Mouse (Mus musculus) midbrain, postnatal 0 days (tissue): Measurements from ENCODE around the gene Qpctl. TPM values are rescaled to one million over a fixed set of nuclear protein-coding genes. Genes with fewer than 3 reads are reported as not detected.

Experiments
- ATAC-seq: fragments of 200-750 bp; cut with Nextera tagmentation; 2 replicates; pipeline ENCODE4 v1.8.0; 2017; ENCODE audit warnings: moderate number of reproducible peaks, mild to moderate bottlenecking, moderate TSS enrichment, moderate library complexity; ENCODE audit not compliant: low FRiP score
- DNase-seq: peaks from one replicate; pipeline ENCODE4 v3.0.0-alpha.2; 2015; ENCODE audit warnings: low spot score
- H3K27ac ChIP-seq: fragments of 300-500 bp; sonication (generic); 2 replicates; pipeline ENCODE4 v1.5.1; 2014; ENCODE audit warnings: low read depth, mild to moderate bottlenecking, low read length, mixed read lengths
- H3K27me3 ChIP-seq: fragments of 300-500 bp; sonication (generic); 2 replicates; pipeline ENCODE4 v1.6.1; 2014; ENCODE audit warnings: low read length, control low read depth, mixed read lengths; ENCODE audit not compliant: insufficient read depth
- H3K36me3 ChIP-seq: fragments of 300-500 bp; sonication (generic); 2 replicates; pipeline ENCODE4 v1.6.1; 2014; ENCODE audit warnings: low read length, control low read depth, mixed read lengths; ENCODE audit not compliant: insufficient read depth
- H3K4me1 ChIP-seq: fragments of 300-500 bp; sonication (generic); 2 replicates; pipeline ENCODE4 v1.6.1; 2014; ENCODE audit warnings: mild to moderate bottlenecking, control low read depth, antibody characterized with exemption, low read length, mixed read lengths; ENCODE audit not compliant: insufficient read depth
- H3K4me2 ChIP-seq: fragments of 300-500 bp; sonication (generic); 2 replicates; pipeline ENCODE4 v1.6.1; 2014; ENCODE audit warnings: low read depth, mild to moderate bottlenecking, low read length, mixed read lengths; ENCODE audit not compliant: poor library complexity, severe bottlenecking
- H3K4me3 ChIP-seq: fragments of 300-500 bp; sonication (generic); 2 replicates; pipeline ENCODE4 v1.5.1; 2014; ENCODE audit warnings: low read depth, mild to moderate bottlenecking, low read length, moderate library complexity
- H3K9ac ChIP-seq: fragments of 300-500 bp; sonication (generic); replicated peaks from 2 replicates; pipeline ENCODE4 v1.6.1; 2014; ENCODE audit warnings: mild to moderate bottlenecking, low read length, moderate library complexity, mixed read lengths; ENCODE audit not compliant: poor library complexity, severe bottlenecking
- H3K9me3 ChIP-seq: fragments of 300-500 bp; sonication (generic); 2 replicates; pipeline ENCODE4 v1.6.1; 2016; ENCODE audit warnings: low read length, control low read depth
- CTCF ChIP-seq: IDR thresholded peaks from 2 replicates; pipeline ENCODE4 v1.5.1; 2016; ENCODE audit warnings: antibody characterized with exemption, mild to moderate bottlenecking
- WGBS: fragments of 180-500 bp; shearing (Covaris S2); extraction: QIAGEN DNeasy Blood & Tissue Kit; methylation state at CpG from one replicate; pipeline ENCODE4 v1.1.7; 2014; 5-methylcytosine and 5-hydroxymethylcytosine counted together
- polyA plus RNA-seq: library from polyadenylated mRNA; unstranded; fragments of >200 nt; fragmentation: Nextera tagmentation; extraction: Ambion mirVana; gene quantifications from 2 replicates; pipeline ENCODE4 v1.2.1, GENCODE M21; 2015
- total RNA-seq: library from RNA; depleted of rRNA; stranded (reverse); fragments of >200 nt; gene quantifications from 2 replicates; pipeline ENCODE4 v1.2.3, GENCODE M21; 2014

The Qpctl gene
- total and polyA plus RNA-seq, 2 experiments from 2014 or later: 17.3 to 30.2 TPM

- no peak for TF ChIP-seq CTCF
- no peaks in the 10 kb centered on the region for H3K4me1 ChIP-seq
- no peak overlapping the region for H3K4me3 ChIP-seq
- no peak overlapping the region for H3K9ac ChIP-seq
- H3K4me2 ChIP-seq: no peak overlapping the region
- no peak overlapping the region for H3K27ac ChIP-seq
- 95% methylated on average over 4 of the region's 4 CpGs for WGBS
- DNase-seq (no peak), ATAC-seq (no peak)
- H3K9me3 ChIP-seq: no peaks in the 10 kb centered on the region
- H3K36me3 ChIP-seq: no peaks in the 10 kb centered on the region
- H3K27me3 ChIP-seq: no peaks in the 10 kb centered on the region
Observed at GRCm38 (mm10) chr7:19121686-19122085, 27.4 kb downstream of the Qpctl start.

- no peak for TF ChIP-seq CTCF
- Histone ChIP-seq H3K4me1 (no peaks in the 10 kb centered on the region), H3K9me3 (no peaks in the 10 kb centered on the region), H3K27ac (peak within 1 kb of the TSS; percentile 65), H3K9ac (peak within 1 kb of the TSS; percentile 75), H3K4me2 (peak within 1 kb of the TSS; percentile 89), H3K36me3 (no peaks in the 10 kb centered on the region), H3K27me3 (no peaks in the 10 kb centered on the region), H3K4me3 (peak within 1 kb of the TSS; percentile 67)
- peak; percentile 92 for ATAC-seq
- 2% methylated on average over 34 of the region's 34 CpGs for WGBS
- peak; percentile 99 for DNase-seq
Observed at GRCm38 (mm10) chr7:19119631-19120429, 29.3 kb downstream of the Qpctl start, which contains the start of gene Fbxo46. Gene Fbxo46, plus strand, starts transcription at chr7:19119859.

DNA sequence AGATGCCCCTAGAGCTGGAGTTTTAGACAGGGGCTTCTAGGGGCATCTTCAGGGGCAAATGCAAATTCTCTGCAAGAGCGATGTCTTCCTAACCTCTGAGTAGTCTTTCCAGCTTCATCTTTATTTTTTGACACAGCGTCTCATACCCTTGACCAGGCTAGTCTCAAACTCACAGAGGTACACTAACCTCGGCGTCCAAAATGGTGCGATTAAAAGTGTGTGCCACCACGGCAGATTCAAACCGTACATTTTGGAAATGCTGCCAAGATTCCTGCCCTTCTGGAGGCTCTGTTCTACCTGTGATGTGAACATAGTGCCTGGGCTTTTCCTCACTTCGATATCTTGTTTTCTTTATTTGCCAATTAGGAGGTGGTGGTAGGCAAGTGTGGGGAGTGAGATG is 30.0 kb downstream of the Qpctl start:
- Histone ChIP-seq H3K36me3 (no peaks in the 10 kb centered on the region), H3K4me2 (no peak overlapping the region), H3K4me1 (no peaks in the 10 kb centered on the region), H3K9ac (no peak overlapping the region), H3K4me3 (no peak overlapping the region), H3K27me3 (no peaks in the 10 kb centered on the region), H3K9me3 (no peaks in the 10 kb centered on the region), H3K27ac (peak overlapping the region; percentile 44)
- DNase-seq (no peak), ATAC-seq (peak; percentile 17; the same call in 1 of the 2 replicates)
- no peak for TF ChIP-seq CTCF
- 91% methylated on average over 8 of the region's 8 CpGs for WGBS

GRCm38 (mm10) chr7:19118028-19118771 is 30.9 kb downstream of the Qpctl start, which contains the start of gene Gm4969:
Gene Gm4969, minus strand, starts transcription at chr7:19118368.
- ATAC-seq: peak; percentile 82
- Histone ChIP-seq H3K9ac (peak within 1 kb of the TSS; percentile 39), H3K4me1 (no peaks in the 10 kb centered on the region), H3K9me3 (no peaks in the 10 kb centered on the region), H3K4me2 (peak within 1 kb of the TSS; percentile 57), H3K4me3 (peak within 1 kb of the TSS; percentile 35), H3K27me3 (no peaks in the 10 kb centered on the region), H3K27ac (peak within 1 kb of the TSS; percentile 44), H3K36me3 (no peaks in the 10 kb centered on the region)
- 15% methylated on average over 59 of the region's 64 CpGs for WGBS
- TF ChIP-seq CTCF: peak; percentile 61
- DNase-seq: peak; percentile 91

GRCm38 (mm10) chr7:19109565-19109964 is 39.5 kb downstream of the Qpctl start:
- Histone ChIP-seq H3K4me2 (no peak overlapping the region), H3K27ac (no peak overlapping the region), H3K4me1 (no peaks in the 10 kb centered on the region), H3K9me3 (no peaks in the 10 kb centered on the region), H3K9ac (no peak overlapping the region), H3K4me3 (no peak overlapping the region), H3K36me3 (peaks cover 15% of the 10 kb centered on the region), H3K27me3 (no peaks in the 10 kb centered on the region)
- no peak for TF ChIP-seq CTCF
- no peak for DNase-seq
- WGBS: 90% methylated on average over 1 of the region's 1 CpGs
- no peak for ATAC-seq

- Histone ChIP-seq H3K9ac (no peak overlapping the region), H3K9me3 (no peaks in the 10 kb centered on the region), H3K4me2 (no peak overlapping the region), H3K27ac (no peak overlapping the region), H3K36me3 (peaks cover 30% of the 10 kb centered on the region), H3K4me3 (no peak overlapping the region), H3K27me3 (no peaks in the 10 kb centered on the region), H3K4me1 (no peaks in the 10 kb centered on the region)
- 58% methylated on average over 3 of the region's 3 CpGs for WGBS
- no peak for ATAC-seq
- TF ChIP-seq CTCF: no peak
- DNase-seq: no peak
Observed at GRCm38 (mm10) chr7:19107436-19107835, 41.7 kb downstream of the Qpctl start.
